Mouse (Mus musculus) CH12.LX (cell line): ENCODE data around the gene Tent5c.

Experiments used
- BHLHE40 ChIP-seq: IDR thresholded peaks from 2 replicates; pipeline ENCODE4 v1.6.1; 2011; ENCODE audit warnings: mild to moderate bottlenecking, low read depth, low read length, improper control_type of control experiment
- CHD1 ChIP-seq: IDR thresholded peaks from 2 replicates; pipeline ENCODE4 v1.6.1; 2012; ENCODE audit warnings: low read depth, low read length, improper control_type of control experiment, inconsistent platforms
- CTCF ChIP-seq, 2 experiments: IDR thresholded peaks in 1 of 2; conservative IDR thresholded peaks in 1 of 2; 2 replicates each; pipeline ENCODE4 v1.5.1; 2011 to 2012; ENCODE audit warnings: low read depth in 2 of 2, low read length in 2 of 2, improper control_type of control experiment in 1 of 2, inconsistent platforms in 1 of 2, mild to moderate bottlenecking in 1 of 2, moderate library complexity in 1 of 2
- E2F4 ChIP-seq: IDR thresholded peaks from 2 replicates; pipeline ENCODE4 v1.6.1; 2011; ENCODE audit warnings: low read depth, low read length, improper control_type of control experiment; ENCODE audit not compliant: insufficient replicate concordance
- EP300 ChIP-seq: IDR thresholded peaks from 2 replicates; pipeline ENCODE4 v1.6.1; 2011; ENCODE audit warnings: low read length, improper control_type of control experiment
- ETS1 ChIP-seq: conservative IDR thresholded peaks from 2 replicates; pipeline ENCODE4 v1.6.1; 2012; ENCODE audit warnings: low read depth, mild to moderate bottlenecking, inconsistent platforms, low read length, improper control_type of control experiment, moderate library complexity
- JUND ChIP-seq: conservative IDR thresholded peaks from 2 replicates; pipeline ENCODE4 v1.6.1; 2011; ENCODE audit warnings: low read depth, low read length, improper control_type of control experiment
- MEF2A ChIP-seq: IDR thresholded peaks from 2 replicates; pipeline ENCODE4 v1.6.1; 2014; ENCODE audit warnings: low read depth, mild to moderate bottlenecking, inconsistent platforms, low read length, improper control_type of control experiment, borderline replicate concordance
- POLR2A ChIP-seq: IDR thresholded peaks from 2 replicates; pipeline ENCODE4 v1.6.1; 2011; ENCODE audit warnings: low read depth, mild to moderate bottlenecking, improper control_type of control experiment, low read length
- TCF12 ChIP-seq: IDR thresholded peaks from 2 replicates; pipeline ENCODE4 v1.6.1; 2014; ENCODE audit warnings: low read depth, mild to moderate bottlenecking, inconsistent platforms, low read length, improper control_type of control experiment
- UBTF ChIP-seq: IDR thresholded peaks from 2 replicates; pipeline ENCODE4 v1.6.1; 2012; ENCODE audit warnings: low read depth, mild to moderate bottlenecking, inconsistent platforms, low read length, improper control_type of control experiment, moderate library complexity
- USF1 ChIP-seq: IDR thresholded peaks from 2 replicates; pipeline ENCODE4 v1.6.1; 2014; ENCODE audit warnings: low read depth, mild to moderate bottlenecking, inconsistent platforms, low read length, improper control_type of control experiment
- ZC3H11A ChIP-seq: IDR thresholded peaks from 2 replicates; pipeline ENCODE4 v1.6.1; 2012; ENCODE audit warnings: low read depth, mild to moderate bottlenecking, inconsistent platforms, low read length, improper control_type of control experiment
- ZNF384 ChIP-seq: IDR thresholded peaks from 2 replicates; pipeline ENCODE4 v1.6.1; 2012; ENCODE audit warnings: low read depth, low read length, improper control_type of control experiment, inconsistent platforms

DNA sequence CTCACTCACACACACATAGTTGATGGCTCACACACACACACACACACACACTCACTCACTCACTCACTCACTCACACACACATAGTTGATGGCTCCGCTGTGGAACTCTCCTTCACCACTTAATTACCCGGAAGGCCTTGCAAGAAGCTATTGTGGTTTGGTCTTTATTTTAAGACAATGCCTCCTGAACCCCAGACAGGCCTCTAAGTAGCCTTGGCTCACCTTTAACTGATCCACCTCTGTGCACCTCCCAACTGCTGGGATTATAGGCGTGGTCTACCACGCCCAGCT, 831 bp upstream of the Tent5c start:
- TF ChIP-seq USF1, result no peak
- TF ChIP-seq CHD1, result no peak
- TF ChIP-seq CTCF (conservative IDR thresholded peaks at IDR 0.05 in 1 of 2, IDR thresholded peaks at IDR 0.05 in 1 of 2; ENCODE audit: low read depth in 2 of 2, low read length in 2 of 2), result no peak
- no peak for TF ChIP-seq MEF2A
- no peak for TF ChIP-seq ETS1
- no peak for TF ChIP-seq ZC3H11A
- TF ChIP-seq TCF12, result no peak
- TF ChIP-seq POLR2A, result no peak
- no peak for TF ChIP-seq UBTF
- TF ChIP-seq E2F4, result no peak
- no peak for TF ChIP-seq JUND
- no peak for TF ChIP-seq ZNF384
- no peak for TF ChIP-seq BHLHE40
- no peak for TF ChIP-seq EP300
